Mouse (Mus musculus): ENCODE data around the gene Pnkd.

GRCm38 (mm10) chr1:74401015-74401702 is 116.4 kb downstream of the Pnkd start:
- TF ChIP-seq CTCF (IDR thresholded peaks at IDR 0.05; ENCODE audit: low read depth) (no peak), EP300 (IDR thresholded peaks at IDR 0.05; ENCODE audit: low read depth) (no peak)

Data from heart, postnatal 0 days (tissue).